Mouse (Mus musculus) right cerebral cortex, adult 2 months (tissue): ENCODE measurements around the gene Tmem203.
"Not testable (repeated sequence)": the region's sequence is repeated elsewhere in the genome, so short reads cannot be mapped to it uniquely, and the experiment has no call there.

ENCODE experiments used
- DNase-seq, 2 experiments: peaks; one replicate each; pipeline ENCODE4 v3.0.0; 2021 to 2022; ENCODE audit warnings: low spot score in 2 of 2

Gene Tmem203

GRCm38 (mm10) chr2:25233421-25233820, 21.8 kb upstream of the Tmem203 start:
- no peak for DNase-seq

DNA sequence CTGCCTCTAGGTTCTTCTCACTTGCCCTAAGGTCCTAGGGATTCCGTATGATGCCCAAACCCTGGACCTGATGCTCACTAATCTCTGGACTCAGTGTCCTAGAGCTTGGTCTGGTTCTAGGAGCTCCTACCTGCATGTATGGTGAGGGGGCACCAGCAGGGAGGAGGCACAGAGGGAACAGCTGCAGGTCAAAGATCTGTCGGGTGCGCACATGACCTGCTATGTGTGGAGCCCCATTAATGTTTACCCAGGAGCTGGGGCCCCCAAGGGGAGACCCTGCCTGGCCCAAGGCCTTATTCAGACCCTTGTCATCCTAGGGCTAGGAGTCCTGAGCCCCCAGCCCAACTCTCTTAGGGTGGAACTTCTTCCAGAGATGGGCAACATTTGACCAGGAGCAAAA, 21.2 kb upstream of the Tmem203 start, which contains the start of gene Slc34a3:
Slc34a3 (minus strand) TSS at position 315 of the 400 bp plus-strand sequence.
- no peak for DNase-seq

- no peak for DNase-seq
These were observed 20.6 kb upstream of the Tmem203 start for GRCm38 (mm10) chr2:25234551-25235220.

DNA sequence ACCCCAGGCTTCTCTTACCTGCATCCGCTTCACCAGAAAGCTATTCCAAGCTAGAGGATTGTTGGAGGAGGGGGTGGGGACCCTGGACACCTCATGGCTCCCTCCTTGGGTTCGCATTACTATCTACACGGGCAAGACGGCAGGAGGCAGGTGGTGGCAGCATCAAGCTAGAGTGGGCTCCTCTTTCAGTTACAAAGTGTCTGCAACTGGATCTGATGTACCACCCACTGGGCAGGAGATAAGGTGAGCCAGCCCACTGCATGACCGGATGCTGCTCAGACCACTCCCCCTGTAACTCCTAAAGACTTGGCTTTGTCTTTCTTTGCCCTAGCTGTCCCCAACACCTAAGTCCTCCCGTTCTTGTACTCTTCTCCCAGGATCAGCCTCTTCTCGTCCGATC, 18.6 kb upstream of the Tmem203 start, which contains the start of gene Rnf224:
Rnf224 (minus strand) TSS at position 174 of the 400 bp plus-strand sequence.
- DNase-seq = no peak

- DNase-seq = no peak
These were observed 17.7 kb upstream of the Tmem203 start for GRCm38 (mm10) chr2:25237522-25237921.

GRCm38 (mm10) chr2:25238106-25238505, 17.1 kb upstream of the Tmem203 start:
- no peak for DNase-seq

DNA sequence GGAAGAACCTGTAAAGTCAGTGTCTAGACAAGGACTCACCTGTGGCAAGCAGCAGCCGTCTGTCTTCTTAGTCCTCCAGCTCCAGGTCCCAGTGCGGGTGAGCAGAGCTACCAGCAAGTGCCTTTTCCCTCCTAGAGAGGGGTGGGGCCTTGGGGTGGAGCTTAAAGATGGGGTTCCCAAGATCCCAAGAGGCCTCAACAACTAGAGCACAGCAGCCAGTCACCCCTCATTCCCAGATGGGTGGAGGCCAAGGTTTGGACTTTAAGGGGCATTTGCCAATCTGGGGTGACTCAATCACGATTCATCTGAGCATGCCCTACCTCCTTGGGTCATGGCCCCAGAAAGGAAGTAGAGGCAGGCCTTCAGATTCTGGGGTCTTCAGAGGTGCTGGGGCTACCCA, 15.5 kb upstream of the Tmem203 start:
- no peak for DNase-seq

- DNase-seq = no peak
These were observed 14.9 kb upstream of the Tmem203 start for GRCm38 (mm10) chr2:25240310-25240709.

GRCm38 (mm10) chr2:25240723-25241437, 14.4 kb upstream of the Tmem203 start:
- peak; percentile 69 to 70 for DNase-seq

GRCm38 (mm10) chr2:25241438-25241775, 13.8 kb upstream of the Tmem203 start:
- no peak for DNase-seq

- DNase-seq = peak; percentile 42 to 45
These were observed 13.1 kb upstream of the Tmem203 start, which contains the start of the genes Rnf208 and Cysrt1 for GRCm38 (mm10) chr2:25242101-25242506. TSS of gene Rnf208 (plus strand) at chr2:25242255. TSS of gene Cysrt1 (minus strand) at chr2:25242452.

GRCm38 (mm10) chr2:25243342-25243741, 11.9 kb upstream of the Tmem203 start:
- no peak for DNase-seq

DNA sequence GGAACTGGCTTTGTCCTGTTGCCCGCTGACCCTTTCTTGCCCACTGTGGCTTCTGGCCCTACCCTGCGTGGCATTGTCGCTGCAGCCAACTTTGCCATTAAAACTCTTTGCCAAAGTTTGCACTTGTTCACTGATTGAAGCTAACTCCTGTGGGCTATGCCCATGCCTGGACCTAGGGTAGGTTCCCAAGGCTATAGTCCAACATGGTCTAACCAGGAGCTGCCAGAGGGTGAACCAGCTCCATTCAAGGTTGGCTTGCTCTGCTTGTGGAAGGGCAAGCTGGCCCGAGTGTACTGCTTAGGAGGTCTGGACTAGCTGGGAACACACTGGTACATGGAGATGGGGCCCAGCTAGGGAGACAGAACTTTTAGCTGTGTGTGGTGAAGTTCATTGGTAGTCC, 11.1 kb upstream of the Tmem203 start:
- no peak for DNase-seq

- no peak for DNase-seq
These were observed 8.8 kb upstream of the Tmem203 start, which contains the start of gene AL732309.1 for GRCm38 (mm10) chr2:25246183-25247072. TSS of gene AL732309.1 (minus strand) at chr2:25246863.

DNA sequence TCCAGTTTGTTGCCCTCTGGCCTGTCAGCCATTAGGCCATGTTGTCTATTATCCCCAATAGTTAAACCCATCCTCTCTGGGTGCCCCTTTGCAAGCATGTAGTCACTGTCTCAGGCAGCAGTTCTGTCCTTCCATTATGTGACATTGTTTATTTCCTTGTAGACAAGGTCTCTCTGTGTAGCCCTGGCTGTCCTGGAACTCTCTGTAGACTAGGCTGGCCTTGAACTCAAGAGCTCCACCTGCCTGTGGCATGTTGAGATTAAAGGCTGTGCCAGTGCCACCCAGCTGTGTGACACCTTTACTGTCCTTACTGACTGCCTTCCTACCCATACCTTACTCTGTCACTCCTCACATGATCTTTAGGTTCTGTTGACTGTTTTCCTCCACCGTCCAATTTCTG, 2.9 kb upstream of the Tmem203 start:
- DNase-seq = no peak

DNA sequence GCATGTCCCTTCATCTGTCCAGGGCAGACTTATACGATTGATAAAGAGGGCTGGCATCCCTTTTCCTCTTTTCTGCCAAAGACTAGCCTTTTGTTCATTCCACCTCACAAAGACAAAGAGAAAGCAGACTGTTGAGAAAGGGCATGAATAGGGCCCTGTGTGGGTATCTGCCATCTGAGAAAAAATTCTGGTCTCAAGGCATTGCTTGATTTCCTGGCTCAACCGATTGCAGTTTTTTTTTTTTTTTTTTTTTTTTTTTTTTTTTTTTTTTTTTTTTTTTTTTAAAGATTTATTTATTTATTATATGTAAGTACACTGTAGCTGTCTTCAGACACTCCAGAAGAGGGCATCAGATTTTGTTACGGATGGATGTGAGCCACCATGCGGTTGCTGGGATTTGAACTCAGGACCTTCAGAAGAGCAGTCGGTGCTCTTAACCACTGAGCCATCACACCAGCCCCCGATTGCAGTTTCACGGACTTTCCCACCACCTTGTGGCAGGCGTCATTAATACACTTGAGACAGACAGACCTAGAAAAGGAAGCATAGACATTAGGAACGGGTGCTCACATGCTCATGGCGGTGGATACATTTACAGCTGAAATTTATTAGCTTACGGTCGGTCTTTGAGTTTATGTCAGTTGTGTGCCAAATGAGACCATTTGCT, 1.3 kb downstream of the Tmem203 start:
- DNase-seq = not testable (repeated sequence)

GRCm38 (mm10) chr2:25257250-25257649, 2.0 kb downstream of the Tmem203 start:
- DNase-seq = not testable (repeated sequence)

GRCm38 (mm10) chr2:25258887-25259286, 3.6 kb downstream of the Tmem203 start:
- DNase-seq = no peak

GRCm38 (mm10) chr2:25261870-25262269, 6.6 kb downstream of the Tmem203 start:
- DNase-seq = peak in 1 of 2 experiments; percentile 46

DNA sequence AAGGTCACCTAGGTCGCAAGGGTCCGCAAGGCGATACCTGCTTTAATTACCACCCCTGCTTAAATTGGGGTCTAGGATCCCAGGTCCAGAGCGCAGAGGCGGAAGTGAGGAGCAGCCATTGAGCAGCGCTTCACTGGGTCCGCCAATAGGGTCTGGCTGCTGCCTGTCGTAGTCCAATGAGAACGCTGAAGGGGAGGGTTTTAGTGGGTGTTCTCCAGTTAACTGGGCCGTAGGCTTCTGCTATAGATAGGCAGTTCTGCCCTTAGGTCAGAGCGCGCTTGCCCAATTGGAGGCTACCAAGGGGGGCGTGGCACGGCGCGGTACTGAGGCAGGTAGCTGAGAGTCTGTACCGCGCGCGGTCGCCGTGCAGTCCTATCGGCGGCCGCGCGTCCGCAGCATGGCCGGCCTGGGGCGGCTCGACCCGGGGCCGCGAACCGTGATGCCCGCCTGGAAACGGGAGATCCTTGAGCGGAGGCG, 7.1 kb downstream of the Tmem203 start, which contains the start of gene Tprn:
Tprn (plus strand) TSS at position 328 of the 477 bp plus-strand sequence.
- DNase-seq = peak; percentile 93 to 94
